Mouse (Mus musculus) MEL-GATA-1-ER (cell line): ENCODE results near the gene Hnrnpa1.

ENCODE experiments used
- DNase-seq: peaks from one replicate; pipeline ENCODE4 v3.0.0-alpha.2; 2012; ENCODE audit warnings: low read depth; ENCODE audit errors: extremely low read depth

Gene Hnrnpa1

GRCm38 (mm10) chr15:103240160-103241028 lies at the start of gene Hnrnpa1:
Gene Hnrnpa1 (plus strand): TSS chr15:103240432.
- DNase-seq, result peak; percentile 90

DNA sequence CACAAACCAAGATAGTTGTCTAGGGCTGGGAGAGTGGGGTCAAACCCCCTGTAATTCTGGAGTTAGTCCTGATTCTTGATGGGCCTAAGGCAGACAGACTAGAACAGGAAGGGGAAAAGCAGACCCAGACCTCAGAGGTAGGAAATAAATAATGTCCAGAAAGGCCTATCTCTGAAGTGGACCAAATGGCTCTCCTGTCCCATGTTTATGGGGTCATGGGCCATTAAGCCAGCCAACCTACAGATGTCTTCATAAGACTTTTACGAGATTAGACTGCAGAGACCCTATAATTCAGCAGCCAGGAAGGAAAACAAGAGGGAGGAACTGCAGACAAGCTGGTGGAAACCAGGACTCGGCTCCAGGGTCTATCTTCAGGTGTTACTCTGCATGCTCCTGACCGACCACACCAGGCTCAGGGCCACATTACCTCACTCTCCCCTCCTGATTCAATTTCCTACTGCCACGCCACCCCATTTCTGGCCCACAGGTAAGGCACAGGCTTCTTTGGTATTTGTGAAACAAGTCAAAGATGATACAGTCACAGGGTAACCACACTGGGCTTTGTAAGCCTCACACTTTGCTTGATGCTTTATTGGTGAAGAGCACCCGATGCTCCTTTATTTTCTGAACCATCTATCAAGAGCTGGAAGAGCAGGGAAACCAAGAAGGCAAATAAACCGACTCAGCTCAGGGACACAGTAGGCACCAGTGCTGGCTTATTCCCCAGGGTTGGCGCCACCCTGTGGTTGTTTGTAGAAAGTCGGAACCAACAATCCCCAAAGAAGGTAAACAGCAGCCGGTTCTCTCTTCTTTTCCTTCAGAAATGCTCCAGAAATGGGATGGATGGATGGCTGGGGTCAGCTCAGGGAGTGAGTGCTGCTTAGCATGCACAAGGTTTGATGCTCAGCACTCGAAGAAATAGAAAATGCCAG lies 49.4 kb upstream of the Hnrnpa1 start:
- DNase-seq, result no peak

- no peak for DNase-seq
These were observed 46.6 kb upstream of the Hnrnpa1 start for GRCm38 (mm10) chr15:103193606-103194005.

DNA sequence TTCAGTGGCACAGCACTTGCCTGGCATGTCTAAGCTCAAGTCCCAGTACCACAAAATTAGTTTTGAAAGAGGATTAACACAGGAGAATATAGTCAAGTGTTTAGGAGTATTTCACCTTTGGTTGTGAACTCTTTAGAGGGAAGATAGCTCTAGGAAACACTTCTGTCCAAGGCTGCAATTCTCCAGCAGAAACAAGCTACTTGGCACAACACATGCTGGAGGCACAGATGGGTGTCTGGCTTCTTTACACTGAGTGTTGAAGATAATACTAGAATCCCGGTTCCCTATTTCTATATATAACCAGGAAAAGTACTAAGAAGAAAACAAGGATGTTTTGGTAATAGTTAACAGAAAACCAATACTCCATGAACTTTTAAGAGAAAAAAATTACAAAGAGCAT lies 43.4 kb upstream of the Hnrnpa1 start:
- DNase-seq, result no peak

DNA sequence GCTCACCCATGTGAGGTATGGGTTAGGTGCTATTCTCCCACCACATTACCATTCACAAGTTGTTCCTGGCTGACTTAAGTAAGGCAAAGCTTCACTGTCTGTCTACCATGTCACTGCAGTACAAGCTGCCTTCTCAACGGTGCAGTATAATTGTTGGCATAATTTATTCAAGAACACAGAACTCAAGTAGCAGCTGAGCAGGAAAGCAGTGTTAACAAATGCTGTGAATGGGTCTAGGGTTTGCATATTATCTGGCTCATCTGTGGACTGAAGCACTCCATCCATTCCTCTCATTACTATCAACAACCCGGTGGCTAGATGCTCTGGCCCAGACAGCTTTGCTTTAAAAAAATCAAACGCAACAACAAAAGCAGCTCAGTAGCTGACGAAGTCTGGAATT lies 42.4 kb upstream of the Hnrnpa1 start:
- DNase-seq, result no peak

GRCm38 (mm10) chr15:103202088-103202793 lies 38.0 kb upstream of the Hnrnpa1 start:
- DNase-seq, result no peak

DNA sequence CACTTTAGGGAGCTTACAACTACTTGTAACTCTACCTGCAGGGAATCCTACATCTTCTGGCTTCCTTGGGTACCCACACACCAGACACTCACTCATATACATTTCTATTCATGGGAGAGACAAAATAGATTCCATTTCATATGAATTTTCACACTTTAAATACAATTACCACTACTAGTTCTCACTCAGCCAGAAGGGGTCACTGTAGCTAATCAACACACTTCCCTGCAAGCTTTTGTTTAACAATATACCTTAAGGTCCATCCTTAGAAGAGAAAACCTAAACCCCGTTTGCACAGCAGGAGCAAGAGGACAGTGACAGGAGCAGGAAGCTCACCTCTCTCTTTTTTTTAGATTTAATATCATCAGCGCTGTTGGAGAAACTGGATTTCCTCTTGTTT lies 35.1 kb upstream of the Hnrnpa1 start:
- DNase-seq, result no peak

DNA sequence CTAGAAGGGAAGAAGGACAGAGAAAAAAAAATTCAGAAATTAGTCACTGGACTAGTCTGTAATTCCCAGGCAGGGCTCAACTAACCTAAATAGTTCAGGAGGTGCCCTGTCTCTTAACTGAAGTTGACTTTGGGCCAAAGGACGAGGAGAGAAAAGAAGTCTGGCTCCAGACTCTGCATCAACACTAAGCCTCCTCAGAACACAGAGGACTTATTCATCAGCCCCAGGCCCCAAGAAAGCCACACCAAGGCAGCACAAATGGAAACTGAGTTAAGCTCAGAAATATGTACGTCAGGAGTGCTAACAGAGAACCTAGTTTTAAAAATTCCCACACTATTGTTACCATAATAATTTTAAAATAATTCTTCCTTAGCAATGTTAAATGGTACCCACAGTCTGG lies 26.1 kb upstream of the Hnrnpa1 start:
- no peak for DNase-seq

DNA sequence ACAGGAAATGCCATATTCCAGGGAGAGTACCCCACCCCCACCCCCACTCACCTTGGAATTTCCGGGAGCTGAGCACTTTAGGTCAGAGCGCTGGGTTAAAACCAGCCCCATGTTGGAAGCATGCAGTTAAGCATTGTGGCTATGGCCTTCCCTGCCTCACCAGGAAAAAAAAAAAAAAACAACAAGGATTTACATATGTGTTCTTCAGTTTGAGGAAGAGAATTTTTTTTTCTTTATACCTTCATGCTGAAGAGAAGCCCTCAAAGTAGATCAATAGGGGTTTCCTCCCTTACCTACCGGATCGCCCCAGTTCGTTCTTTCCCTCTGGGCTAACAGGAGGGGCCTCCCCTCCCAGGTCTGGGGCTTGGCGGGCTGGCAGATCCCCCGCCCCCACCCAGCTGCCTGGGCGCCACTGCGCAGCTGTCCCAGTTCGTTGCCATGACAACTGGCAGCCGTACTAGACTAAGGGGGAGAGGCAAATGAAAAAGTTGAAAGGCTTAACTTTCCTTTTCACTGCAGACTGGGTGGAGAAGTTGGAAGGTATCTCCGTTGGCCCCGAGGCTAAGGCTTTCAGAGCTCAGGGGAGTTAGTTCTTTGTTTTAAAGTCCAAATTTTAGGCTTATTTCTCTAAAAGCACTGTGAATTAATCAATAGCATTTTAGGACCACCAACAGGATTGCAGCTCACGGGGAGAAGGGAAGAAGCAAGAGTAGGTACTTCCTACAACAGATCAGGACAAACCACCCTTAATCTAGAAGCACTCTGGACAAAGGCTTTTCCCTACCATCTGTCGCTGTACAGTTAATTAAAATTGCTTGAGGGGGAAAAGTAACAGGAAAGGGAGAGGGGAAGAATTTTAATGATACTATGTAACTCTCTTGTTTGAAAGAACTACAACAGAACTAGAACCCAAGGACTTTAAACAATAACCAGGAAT lies 25.0 kb upstream of the Hnrnpa1 start:
- DNase-seq, result no peak

- no peak for DNase-seq
These were observed 24.2 kb upstream of the Hnrnpa1 start for GRCm38 (mm10) chr15:103216052-103216451.

- DNase-seq, result no peak
These were observed 19.4 kb upstream of the Hnrnpa1 start for GRCm38 (mm10) chr15:103220785-103221184.

DNA sequence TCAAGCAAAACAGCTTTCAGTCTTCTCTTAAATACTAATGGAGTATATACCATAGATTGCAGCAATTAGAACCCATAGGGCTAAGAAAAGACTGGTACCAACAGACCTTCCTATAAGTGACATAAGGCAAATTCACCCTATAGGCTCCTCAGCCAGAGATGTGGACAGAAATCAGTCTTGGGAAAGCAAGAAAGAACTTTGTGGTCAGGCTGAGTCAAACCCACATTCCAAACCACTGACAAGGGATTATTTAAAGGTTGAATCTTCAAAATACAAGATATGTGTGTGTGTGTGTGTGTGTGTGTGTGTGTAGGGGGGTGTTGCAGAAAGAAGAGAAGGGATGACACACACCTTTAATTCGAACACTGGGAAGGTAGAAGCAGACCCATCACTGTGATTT lies 18.8 kb upstream of the Hnrnpa1 start:
- DNase-seq, result no peak

- DNase-seq, result no peak
These were observed 16.1 kb upstream of the Hnrnpa1 start for GRCm38 (mm10) chr15:103224161-103224560.

DNA sequence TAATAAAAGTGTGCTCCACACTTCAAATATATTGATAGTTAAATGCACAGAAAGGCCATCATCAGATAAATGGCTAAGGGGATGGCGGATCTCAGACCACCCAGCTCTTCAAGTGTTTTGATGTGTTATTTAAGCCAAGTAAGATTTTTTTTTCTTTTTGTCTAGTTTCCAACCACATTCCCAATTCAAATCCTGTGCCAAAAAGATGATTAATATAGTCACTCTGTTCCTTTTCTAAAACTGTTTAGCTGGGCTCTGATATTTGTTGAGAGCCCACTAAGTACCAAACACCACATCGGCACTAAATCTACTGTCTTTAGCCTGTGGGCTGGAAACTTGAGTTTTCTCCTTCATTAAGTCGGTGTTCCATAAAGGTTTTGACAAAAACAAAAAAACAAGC lies 13.2 kb upstream of the Hnrnpa1 start:
- no peak for DNase-seq

DNA sequence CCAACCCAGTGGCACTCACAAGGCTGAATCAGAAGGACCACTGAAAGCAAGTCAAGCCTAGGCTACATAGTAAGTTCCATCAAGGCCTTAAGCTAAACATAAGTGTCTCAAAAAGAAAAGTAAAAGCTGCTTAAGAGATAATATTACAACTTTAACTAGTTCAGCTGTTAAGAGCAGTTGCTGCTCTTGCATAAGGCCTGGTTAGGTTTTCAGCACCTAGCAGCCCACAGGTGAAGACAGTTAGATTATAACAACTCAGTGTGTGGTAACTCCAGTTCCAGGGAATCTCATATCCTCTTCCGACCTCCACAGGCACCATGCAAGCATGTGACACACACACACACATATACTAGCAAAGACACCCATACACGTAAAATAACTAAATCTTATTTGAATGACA lies 12.7 kb upstream of the Hnrnpa1 start:
- no peak for DNase-seq

DNA sequence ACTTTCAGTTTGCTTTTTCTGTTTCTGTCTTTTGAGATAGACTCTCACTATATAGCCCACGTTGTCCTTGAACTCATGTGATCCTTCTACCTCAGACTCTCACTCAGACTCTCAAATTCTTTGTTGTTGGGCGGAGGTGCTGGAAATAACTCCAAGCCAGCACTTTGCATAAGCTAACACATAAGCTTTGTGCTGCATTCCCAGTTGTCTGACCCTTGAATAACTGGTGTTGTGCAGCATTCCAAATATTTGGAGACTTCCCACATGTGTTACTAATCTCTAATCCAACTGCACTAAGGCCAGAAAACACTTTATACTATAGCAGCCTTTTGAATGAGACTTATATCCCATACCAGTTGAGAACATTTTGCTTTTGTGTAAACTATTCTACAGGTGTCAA lies 11.3 kb upstream of the Hnrnpa1 start:
- DNase-seq, result no peak

DNA sequence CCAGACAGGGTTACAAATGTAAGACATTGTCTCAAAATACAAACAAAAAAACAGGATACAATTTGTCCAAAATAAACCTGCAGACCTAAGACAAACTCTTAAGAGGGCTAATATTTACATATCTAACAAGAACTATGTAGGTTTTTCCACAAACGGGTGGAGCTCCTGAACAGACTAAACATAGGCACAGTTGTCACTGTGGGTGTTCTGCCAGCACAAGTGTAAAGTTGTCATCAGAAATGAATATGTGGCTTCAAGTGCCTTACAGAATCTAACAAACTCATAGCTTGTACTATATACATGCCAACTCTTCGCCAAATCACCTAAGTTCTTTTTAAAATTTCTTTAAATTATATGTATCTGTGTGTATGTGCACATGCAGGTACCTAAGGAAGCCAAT lies 7.1 kb upstream of the Hnrnpa1 start:
- DNase-seq, result no peak

- no peak for DNase-seq
These were observed 2.9 kb upstream of the Hnrnpa1 start for GRCm38 (mm10) chr15:103237295-103237694.

GRCm38 (mm10) chr15:103239130-103239684 lies 1.0 kb upstream of the Hnrnpa1 start:
- peak; percentile 90 for DNase-seq

GRCm38 (mm10) chr15:103239685-103240159 lies 510 bp upstream of the Hnrnpa1 start, which contains the start of gene Cbx5:
Gene Cbx5 (minus strand): TSS chr15:103239816.
- peak; percentile 68 for DNase-seq
